Mouse (Mus musculus) left cerebral cortex, adult 2 months (tissue): ENCODE measurements around the gene Med20. TPM values are rescaled to one million over a fixed set of nuclear protein-coding genes. Genes with fewer than 3 reads are reported as not detected.
"Not testable (repeated sequence)": the region's sequence is repeated elsewhere in the genome, so short reads cannot be mapped to it uniquely, and the experiment has no call there.

Source experiments
- DNase-seq, 2 experiments: peaks; one replicate each; pipeline ENCODE4 v3.0.0; 2021 to 2022; ENCODE audit warnings: low spot score in 2 of 2, mixed read lengths in 1 of 2; ENCODE audit errors: extremely low spot score in 1 of 2
- H3K27ac ChIP-seq: fragments of 200-600 bp; 2 replicates; pipeline ENCODE4 v1.8.1; 2022
- H3K4me3 ChIP-seq: fragments of 200-600 bp; 2 replicates; pipeline ENCODE4 v1.8.1; 2022
- CTCF ChIP-seq: fragments of 200-600 bp; IDR thresholded peaks from 2 replicates; pipeline ENCODE4 v1.8.1; 2022; ENCODE audit warnings: antibody characterized with exemption, mild to moderate bottlenecking, moderate library complexity
- intact Hi-C: fragments of 180-260 bp; cut with DNase I; formaldehyde crosslinking; loops from one replicate; pipeline ENCODE4 v1.15.1; 2025
- total RNA-seq, 2 experiments: library from RNA; stranded (reverse); gene quantifications; 2 replicates each; pipeline ENCODE4 v1.2.3; 2021

The Med20 gene
- total RNA-seq, 2 experiments from 2014 or later, result 29.3 to 33.3 TPM

- intact Hi-C loops, result no loop called here
- DNase-seq, result no peak
- no peak overlapping the region for H3K27ac ChIP-seq
- TF ChIP-seq CTCF, result no peak
- H3K4me3 ChIP-seq, result no peak overlapping the region
Measured at GRCm38 (mm10) chr17:47616652-47617051, 5.3 kb downstream of the Med20 start.

- intact Hi-C loops, result no loop called here
- Histone ChIP-seq H3K4me3 (no peak overlapping the region), H3K27ac (no peak overlapping the region)
- no peak for TF ChIP-seq CTCF
- DNase-seq, result no peak
Measured at GRCm38 (mm10) chr17:47617605-47618307, 6.4 kb downstream of the Med20 start.

- DNase-seq, result no peak
- Histone ChIP-seq H3K27ac (no peak overlapping the region), H3K4me3 (no peak overlapping the region)
- no peak for TF ChIP-seq CTCF
- intact Hi-C loops, result no loop called here
Measured at GRCm38 (mm10) chr17:47618556-47619311, 7.4 kb downstream of the Med20 start.

GRCm38 (mm10) chr17:47622912-47623554 lies 11.7 kb downstream of the Med20 start:
- intact Hi-C loops, result no loop called here
- H3K4me3 ChIP-seq, result no peak overlapping the region
- no peak for TF ChIP-seq CTCF
- H3K27ac ChIP-seq, result no peak overlapping the region
- DNase-seq, result no peak

- DNase-seq, H3K4me3 ChIP-seq, intact Hi-C loops, H3K27ac ChIP-seq: not testable (repeated sequence)
Measured at GRCm38 (mm10) chr17:47624572-47624971, 13.2 kb downstream of the Med20 start.

- TF ChIP-seq CTCF, result no peak
- DNase-seq, result no peak
- intact Hi-C loops, result loop anchor here (5.0 kb wide), 1 partner anchor 47 kb away; no protein-coding TSS in a partner anchor
- Histone ChIP-seq H3K27ac (no peak overlapping the region), H3K4me3 (no peak overlapping the region)
Measured at GRCm38 (mm10) chr17:47625088-47625487, 13.7 kb downstream of the Med20 start.

- intact Hi-C loops, result loop anchor here (5.0 kb wide), 1 partner anchor 46 kb away; no protein-coding TSS in a partner anchor
- Histone ChIP-seq H3K4me3 (no peak overlapping the region), H3K27ac (no peak overlapping the region)
- DNase-seq, result no peak
- no peak for TF ChIP-seq CTCF
Measured at GRCm38 (mm10) chr17:47626031-47626430, 14.6 kb downstream of the Med20 start.

- no peak for TF ChIP-seq CTCF
- intact Hi-C loops, result loop anchor here (5.0 kb wide), 1 partner anchor 45 kb away; no protein-coding TSS in a partner anchor
- no peak overlapping the region for H3K27ac ChIP-seq
- no peak overlapping the region for H3K4me3 ChIP-seq
- no peak for DNase-seq
Measured at GRCm38 (mm10) chr17:47627791-47628190, 16.4 kb downstream of the Med20 start.

- intact Hi-C loops, result loop anchor here (1.0 to 5.0 kb wide), 2 partner anchors 18 to 43 kb away; partner anchors contain the start of genes Bysl, Gm20517 and Med20
- TF ChIP-seq CTCF, result no peak
- H3K27ac ChIP-seq, result peak overlapping the region; percentile 90
- DNase-seq, result peak; percentile 91 to 92
- peak overlapping the region; percentile 72 for H3K4me3 ChIP-seq
Measured at GRCm38 (mm10) chr17:47628851-47629676, 17.7 kb downstream of the Med20 start.

- peak in 1 of 2 experiments; percentile 21 for DNase-seq
- peak overlapping the region; percentile 90 for H3K27ac ChIP-seq
- intact Hi-C loops, result loop anchor here (1.0 to 5.0 kb wide), 2 partner anchors 19 to 42 kb away; partner anchors contain the start of genes Bysl, Gm20517 and Med20
Measured at GRCm38 (mm10) chr17:47629717-47630677, 18.6 kb downstream of the Med20 start.

More at GRCm38 (mm10) chr17:47629717-47630677, 18.6 kb downstream of the Med20 start:
- TF ChIP-seq CTCF, result peak; percentile 37
- peak overlapping the region; percentile 72 for H3K4me3 ChIP-seq
